Mouse (Mus musculus) adrenal gland, adult 8-10 months (tissue): Measurements from ENCODE around the gene Cabp2. TPM values are rescaled to one million over a fixed set of nuclear protein-coding genes. Genes with fewer than 3 reads are reported as not detected.

Experiments
- DNase-seq: peaks from one replicate; pipeline ENCODE4 v3.0.0; 2022
- total RNA-seq, 4 experiments: library from RNA; stranded (reverse); gene quantifications; 2 replicates each; pipeline ENCODE4 v1.2.4; 2022

Cabp2 gene
- total RNA-seq, 4 experiments from 2014 or later, result not detected

- no peak for DNase-seq
Measured at GRCm38 (mm10) chr19:4082219-4082965, 1.0 kb downstream of the Cabp2 start.

GRCm38 (mm10) chr19:4083316-4083715, 1.9 kb downstream of the Cabp2 start:
- DNase-seq, result no peak

GRCm38 (mm10) chr19:4083826-4084225, 2.4 kb downstream of the Cabp2 start:
- no peak for DNase-seq

- DNase-seq, result no peak
Measured at GRCm38 (mm10) chr19:4084984-4085383, 3.6 kb downstream of the Cabp2 start.

- no peak for DNase-seq
Measured at GRCm38 (mm10) chr19:4086156-4086555, 4.8 kb downstream of the Cabp2 start.

GRCm38 (mm10) chr19:4087090-4087489, 5.7 kb downstream of the Cabp2 start:
- no peak for DNase-seq

DNA sequence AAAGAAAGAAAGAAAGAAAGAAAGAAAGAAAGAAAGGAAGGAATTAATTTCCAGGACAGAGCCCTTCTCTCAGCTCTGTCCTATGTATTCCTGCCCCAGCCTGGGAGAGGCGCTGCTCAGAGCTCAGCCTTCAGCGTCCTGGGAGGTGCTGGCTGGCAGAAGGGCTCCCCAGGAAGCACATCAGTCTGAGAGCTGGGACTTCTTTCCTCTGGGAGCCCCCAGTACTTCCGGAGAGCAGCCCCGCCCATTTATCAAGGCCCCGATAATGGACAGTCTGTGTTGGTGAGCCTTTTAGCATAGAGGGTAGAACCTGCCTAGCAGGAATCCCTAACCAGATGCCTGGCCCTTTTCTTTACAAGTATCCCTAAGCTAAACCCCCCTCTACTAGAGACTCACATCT, 6.8 kb downstream of the Cabp2 start:
- no peak for DNase-seq

- no peak for DNase-seq
Measured at GRCm38 (mm10) chr19:4089128-4089527, 7.8 kb downstream of the Cabp2 start.

DNA sequence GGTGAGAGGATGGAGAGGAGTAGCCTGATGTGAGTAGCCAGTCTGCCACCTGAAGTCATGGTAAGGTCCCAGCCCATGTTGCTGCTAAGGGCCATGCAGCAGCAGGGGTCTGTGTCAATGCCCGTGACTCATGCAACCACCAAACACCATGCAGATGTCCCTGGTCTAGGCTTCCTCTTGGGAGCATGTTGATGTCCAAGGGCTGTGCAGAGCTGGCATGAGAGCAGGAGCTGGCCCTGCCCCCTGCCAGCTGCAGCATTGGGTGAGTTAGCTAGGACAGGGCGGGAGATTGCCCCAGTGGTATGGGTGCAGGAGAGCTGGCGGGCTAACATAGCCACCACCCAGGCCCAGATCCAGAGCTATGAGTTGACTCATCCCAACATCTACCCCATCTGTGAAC, 9.1 kb downstream of the Cabp2 start:
- DNase-seq, result no peak

- DNase-seq, result no peak
Measured at GRCm38 (mm10) chr19:4091383-4091782, 10.0 kb downstream of the Cabp2 start.

DNA sequence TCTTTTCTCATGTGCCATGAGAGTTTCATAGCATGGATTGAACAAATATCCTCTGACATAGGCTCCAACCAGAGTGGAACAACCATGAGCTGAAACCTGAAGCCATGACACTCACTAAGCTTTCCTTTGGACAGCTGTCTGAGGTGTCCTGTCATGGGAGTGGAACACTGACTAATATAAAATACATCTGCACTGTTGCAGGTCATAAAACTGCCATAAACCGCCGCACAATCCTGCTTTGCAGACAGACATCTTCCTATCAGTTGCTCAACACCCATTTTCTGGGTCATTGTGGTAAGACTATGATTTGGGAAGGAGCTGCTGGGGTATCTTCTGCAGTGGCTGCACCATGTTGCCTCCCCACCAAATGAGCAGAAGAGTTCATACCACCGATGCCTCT, 11.4 kb downstream of the Cabp2 start:
- no peak for DNase-seq

GRCm38 (mm10) chr19:4093772-4094171, 12.4 kb downstream of the Cabp2 start:
- no peak for DNase-seq

GRCm38 (mm10) chr19:4094348-4094747, 13.0 kb downstream of the Cabp2 start:
- DNase-seq, result no peak

DNA sequence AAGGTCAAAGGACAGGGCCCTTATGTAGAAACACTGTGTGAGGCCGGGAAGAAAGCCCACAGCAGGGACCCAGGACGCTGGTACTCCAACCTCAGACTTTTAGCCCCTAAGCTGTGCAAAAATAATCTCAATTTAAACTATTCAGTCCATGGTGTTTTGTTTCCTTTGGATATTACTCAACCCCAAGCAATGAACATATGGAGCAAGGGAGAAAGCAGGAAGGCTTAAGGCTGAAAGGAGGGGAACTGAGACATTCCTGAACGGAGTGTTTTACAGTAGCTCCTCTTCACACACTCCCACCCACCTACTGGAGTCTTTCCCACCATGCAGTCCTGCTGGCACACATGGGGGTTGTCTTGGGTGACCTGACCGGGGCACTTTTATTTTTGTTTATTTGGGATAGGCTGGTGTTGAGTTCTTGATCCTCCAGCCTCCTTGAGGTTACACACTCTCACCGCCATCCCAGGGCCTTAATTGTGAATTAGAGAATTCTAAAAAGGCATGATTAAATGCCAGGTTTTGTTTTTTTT, 13.5 kb downstream of the Cabp2 start:
- no peak for DNase-seq

GRCm38 (mm10) chr19:4095802-4096201, 14.4 kb downstream of the Cabp2 start:
- DNase-seq, result no peak

- peak; percentile 99 for DNase-seq
Measured at GRCm38 (mm10) chr19:4096642-4097440, 15.5 kb downstream of the Cabp2 start, which contains the start of gene Cdk2ap2. Gene Cdk2ap2, plus strand, starts transcription at chr19:4097182.

GRCm38 (mm10) chr19:4097441-4097825, 16.1 kb downstream of the Cabp2 start:
- DNase-seq, result peak; percentile 87

DNA sequence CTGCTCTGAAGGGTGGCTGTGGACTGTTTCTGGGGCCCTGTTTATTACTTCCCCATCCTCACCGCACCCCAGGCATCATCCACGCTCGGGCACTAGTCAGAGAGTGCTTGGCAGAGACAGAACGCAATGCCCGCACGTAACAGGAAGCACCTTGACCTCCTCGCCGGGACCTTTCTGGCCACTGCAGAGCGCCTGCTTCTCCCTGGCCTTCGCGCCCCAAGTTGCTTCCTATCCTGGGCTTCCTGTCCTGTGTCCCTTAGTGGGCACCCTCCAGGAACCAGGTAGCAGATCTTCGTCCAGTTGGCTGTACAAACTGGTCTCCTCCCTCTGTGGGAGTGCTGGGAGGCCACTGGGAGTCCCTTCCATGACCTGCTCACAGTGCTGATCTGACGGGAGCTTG, 17.0 kb downstream of the Cabp2 start:
- peak; percentile 54 for DNase-seq

GRCm38 (mm10) chr19:4099056-4099455, 17.7 kb downstream of the Cabp2 start:
- peak; percentile 91 for DNase-seq

DNA sequence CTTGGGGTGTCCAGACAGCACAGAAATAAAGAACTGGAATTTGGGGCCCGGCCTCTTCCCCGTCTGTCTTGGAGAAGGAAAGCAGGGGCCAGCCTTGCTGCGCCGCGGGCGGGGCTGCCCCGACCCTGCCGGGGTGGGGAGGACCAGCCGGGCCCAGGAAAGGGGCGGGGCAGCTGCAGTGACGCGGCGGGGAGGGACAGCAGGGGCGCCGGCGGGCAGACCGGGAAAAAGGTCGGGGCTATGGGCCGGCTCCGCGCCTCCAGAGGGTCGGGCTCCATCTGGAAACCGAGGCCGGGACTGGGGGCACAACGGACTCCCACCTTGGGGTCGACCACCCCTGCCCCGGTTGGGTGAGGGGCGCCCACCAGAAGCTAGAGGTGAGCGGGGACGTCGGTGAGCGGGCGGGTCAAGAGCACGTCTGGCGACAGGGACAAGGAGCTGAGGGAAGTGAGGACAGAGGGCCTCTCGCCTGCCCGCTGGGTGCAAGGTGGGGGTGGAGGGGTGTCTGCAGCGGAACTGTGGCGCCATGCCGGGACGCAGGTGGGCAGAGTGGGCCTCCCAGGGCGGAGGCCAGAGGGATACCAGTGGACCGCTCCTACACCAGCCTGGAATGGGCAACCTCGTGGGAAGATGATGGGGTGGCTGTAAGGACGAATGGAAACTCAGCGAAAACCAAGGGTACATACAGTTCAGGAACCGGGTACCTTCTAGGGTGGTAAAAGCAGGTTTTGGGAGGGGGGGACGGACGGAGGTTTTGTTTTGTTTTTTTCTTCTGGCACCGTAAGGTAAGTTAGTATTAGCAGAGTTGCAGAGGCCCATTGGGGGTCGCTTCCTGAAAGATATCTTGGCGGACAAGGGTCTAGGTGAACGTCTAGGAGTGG, 18.7 kb downstream of the Cabp2 start, which contains the start of gene Pitpnm1:
Gene Pitpnm1 (plus strand): TSS at position 162 of the 881 bp plus-strand sequence.
- DNase-seq, result peak; percentile 72

DNA sequence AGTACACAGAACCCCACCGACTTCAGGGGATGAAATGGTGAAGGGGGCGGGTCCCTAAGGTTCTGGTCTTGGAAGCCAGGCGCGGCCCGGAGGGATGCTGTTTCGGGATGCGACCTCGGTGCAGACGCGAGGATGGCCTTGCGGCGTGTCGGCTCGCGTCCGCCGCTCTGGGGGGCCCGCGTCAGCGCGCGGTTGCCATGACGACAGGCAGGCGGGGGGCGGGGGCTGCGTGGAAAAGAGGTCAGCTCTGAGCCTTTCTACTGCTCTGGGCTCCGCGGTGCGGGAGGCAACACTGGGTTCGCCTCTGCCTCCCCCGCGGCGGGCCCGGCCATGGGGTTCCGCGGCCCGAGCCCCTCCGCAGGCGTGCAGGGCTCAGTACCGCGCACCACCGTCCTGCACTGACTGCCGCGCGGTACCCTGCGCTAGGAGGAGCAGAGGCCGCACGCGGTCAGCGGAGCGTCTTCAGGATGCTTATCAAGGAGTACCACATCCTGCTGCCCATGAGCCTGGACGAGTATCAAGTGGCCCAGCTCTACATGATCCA, 19.4 kb downstream of the Cabp2 start:
- peak; percentile 68 for DNase-seq

- no peak for DNase-seq
Measured at GRCm38 (mm10) chr19:4101466-4101865, 20.1 kb downstream of the Cabp2 start.
